Mouse (Mus musculus): ENCODE results near the gene Arhgap22.
A peak's percentile ranks its signal among the peaks of the same experiment; 100 is the strongest.

Gene Arhgap22

GRCm38 (mm10) chr14:33278374-33278773 lies 64.5 kb downstream of the Arhgap22 start:
- DNase-seq (ENCODE audit: low spot score in 2 of 2): no peak

- no peak for DNase-seq (ENCODE audit: low spot score in 2 of 2)
Observed at GRCm38 (mm10) chr14:33280921-33281320, 67.1 kb downstream of the Arhgap22 start.

GRCm38 (mm10) chr14:33282447-33282846 lies 68.6 kb downstream of the Arhgap22 start:
- no peak for DNase-seq (ENCODE audit: low spot score in 2 of 2)

- DNase-seq (ENCODE audit: low spot score in 2 of 2): no peak
Observed at GRCm38 (mm10) chr14:33287920-33288319, 74.1 kb downstream of the Arhgap22 start.

GRCm38 (mm10) chr14:33290038-33290437 lies 76.2 kb downstream of the Arhgap22 start:
- no peak for DNase-seq (ENCODE audit: low spot score in 2 of 2)

- DNase-seq (ENCODE audit: low spot score in 2 of 2): no peak
Observed at GRCm38 (mm10) chr14:33294488-33294887, 80.7 kb downstream of the Arhgap22 start.

- DNase-seq (ENCODE audit: low spot score in 2 of 2): no peak
Observed at GRCm38 (mm10) chr14:33296698-33297341, 83.0 kb downstream of the Arhgap22 start.

GRCm38 (mm10) chr14:33300591-33300990 lies 86.8 kb downstream of the Arhgap22 start:
- no peak for DNase-seq (ENCODE audit: low spot score in 2 of 2)

GRCm38 (mm10) chr14:33303348-33303819 lies 89.6 kb downstream of the Arhgap22 start:
- DNase-seq (ENCODE audit: low spot score in 2 of 2): peak; percentile 28 to 64

- no peak for DNase-seq (ENCODE audit: low spot score in 2 of 2)
Observed at GRCm38 (mm10) chr14:33305645-33306281, 91.9 kb downstream of the Arhgap22 start.

- no peak for DNase-seq (ENCODE audit: low spot score in 2 of 2)
Observed at GRCm38 (mm10) chr14:33310719-33311118, 96.9 kb downstream of the Arhgap22 start.

- no peak for DNase-seq (ENCODE audit: low spot score in 2 of 2)
Observed at GRCm38 (mm10) chr14:33312309-33312708, 98.5 kb downstream of the Arhgap22 start.

GRCm38 (mm10) chr14:33313624-33314023 lies 99.8 kb downstream of the Arhgap22 start:
- DNase-seq (ENCODE audit: low spot score in 2 of 2): peak; percentile 14 to 42

- no peak for DNase-seq (ENCODE audit: low spot score in 2 of 2)
Observed at GRCm38 (mm10) chr14:33314160-33314559, 100.3 kb downstream of the Arhgap22 start.

- no peak for DNase-seq (ENCODE audit: low spot score in 2 of 2)
Observed at GRCm38 (mm10) chr14:33315111-33315510, 101.3 kb downstream of the Arhgap22 start.

GRCm38 (mm10) chr14:33315771-33316170 lies 101.9 kb downstream of the Arhgap22 start:
- no peak for DNase-seq (ENCODE audit: low spot score in 2 of 2)

GRCm38 (mm10) chr14:33317946-33318345 lies 104.1 kb downstream of the Arhgap22 start:
- DNase-seq (ENCODE audit: low spot score in 2 of 2): no peak

GRCm38 (mm10) chr14:33319541-33320521 lies 106.0 kb downstream of the Arhgap22 start:
- peak; percentile 16 to 57 for DNase-seq (ENCODE audit: low spot score in 2 of 2)

- no peak for DNase-seq (ENCODE audit: low spot score in 2 of 2)
Observed at GRCm38 (mm10) chr14:33320856-33321255, 107.0 kb downstream of the Arhgap22 start.

- peak in 1 of 2 experiments; percentile 42 for DNase-seq (ENCODE audit: low spot score in 2 of 2)
Observed at GRCm38 (mm10) chr14:33322661-33323088, 108.8 kb downstream of the Arhgap22 start.

- no peak for DNase-seq (ENCODE audit: low spot score in 2 of 2)
Observed at GRCm38 (mm10) chr14:33324556-33324955, 110.7 kb downstream of the Arhgap22 start.

GRCm38 (mm10) chr14:33328369-33328768 lies 114.5 kb downstream of the Arhgap22 start:
- no peak for DNase-seq (ENCODE audit: low spot score in 2 of 2)
